Mouse (Mus musculus) ES-E14 (cell line): Measurements from ENCODE around the gene Rasal1. TPM values are rescaled to one million over a fixed set of nuclear protein-coding genes. Genes with fewer than 3 reads are reported as not detected.

ENCODE experiments used
- DNase-seq: peaks from one replicate; pipeline ENCODE4 v3.0.0-alpha.2; 2013; ENCODE audit warnings: low read depth, low spot score
- H3K27ac ChIP-seq: 2 replicates; pipeline ENCODE4 v1.5.1; 2012; ENCODE audit warnings: low read depth, mild to moderate bottlenecking, low read length, moderate library complexity, mixed read lengths; ENCODE audit not compliant: poor library complexity, insufficient read depth, severe bottlenecking
- H3K36me3 ChIP-seq: 2 replicates; pipeline ENCODE4 v1.6.1; 2012; ENCODE audit warnings: mild to moderate bottlenecking, low read length, moderate library complexity, mixed read lengths; ENCODE audit not compliant: control insufficient read depth, poor library complexity, insufficient read depth, severe bottlenecking
- H3K4me1 ChIP-seq, 2 experiments: fragments of 150-350 bp in 1 of 2; sonication (generic) in 1 of 2; 2 replicates each; pipeline ENCODE4 v1.6.1; 2012; ENCODE audit warnings: low read length in 2 of 2, mild to moderate bottlenecking in 1 of 2, mixed read lengths in 1 of 2; ENCODE audit not compliant: control insufficient read depth in 2 of 2, insufficient read depth in 2 of 2, poor library complexity in 1 of 2
- H3K4me3 ChIP-seq, 2 experiments: fragments of 150-350 bp in 1 of 2; sonication (generic) in 1 of 2; 2 replicates each; pipeline ENCODE4 v1.5.1; 2012; ENCODE audit warnings: low read length in 2 of 2, low read depth in 1 of 2, mild to moderate bottlenecking in 1 of 2, mixed read lengths in 1 of 2; ENCODE audit not compliant: insufficient read depth in 1 of 2, poor library complexity in 1 of 2, severe bottlenecking in 1 of 2
- H3K9ac ChIP-seq: 2 replicates; pipeline ENCODE4 v1.6.1; 2012; ENCODE audit warnings: low read depth, mild to moderate bottlenecking, low read length, mixed read lengths; ENCODE audit not compliant: poor library complexity, insufficient read depth, severe bottlenecking
- H3K9me3 ChIP-seq: fragments of 150-350 bp; sonication (generic); 2 replicates; pipeline ENCODE4 v1.6.1; 2012; ENCODE audit warnings: low read depth, mild to moderate bottlenecking, low read length; ENCODE audit not compliant: control insufficient read depth, insufficient read depth
- CHD2 ChIP-seq: IDR thresholded peaks from 2 replicates; pipeline ENCODE4 v1.6.1; 2014; ENCODE audit warnings: mild to moderate bottlenecking, low read depth, low read length, inconsistent platforms
- HCFC1 ChIP-seq: IDR thresholded peaks from 2 replicates; pipeline ENCODE4 v1.6.1; 2012; ENCODE audit warnings: low read length, inconsistent platforms, borderline replicate concordance; ENCODE audit not compliant: insufficient read depth
- MAFK ChIP-seq: IDR thresholded peaks from 2 replicates; pipeline ENCODE4 v1.6.1; 2014; ENCODE audit warnings: mild to moderate bottlenecking, low read depth, low read length, inconsistent platforms; ENCODE audit not compliant: insufficient read depth
- ZC3H11A ChIP-seq: IDR thresholded peaks from 2 replicates; pipeline ENCODE4 v1.6.1; 2012; ENCODE audit warnings: low read depth, mild to moderate bottlenecking, inconsistent platforms, low read length, borderline replicate concordance
- ZNF384 ChIP-seq: IDR thresholded peaks from 2 replicates; pipeline ENCODE4 v1.6.1; 2012; ENCODE audit warnings: low read depth, low read length, inconsistent platforms
- in situ Hi-C, 2 experiments: fragments of 600-800 bp; cut with MboI; formaldehyde crosslinking; loops; one replicate each; pipeline ENCODE4 v1.15.1; 2025; ENCODE audit warnings: low sequenced_read_pairs in 2 of 2, inconsistent platforms in 1 of 2; ENCODE audit not compliant: unreplicated experiment in 2 of 2
- total RNA-seq: library from RNA; depleted of rRNA; stranded (reverse); fragments of 300-350 nt; gene quantifications from 2 replicates; pipeline ENCODE4 v1.2.3, GENCODE M21; 2012

Gene Rasal1
- total RNA-seq, 1 experiment: 3.5 TPM

- TF ChIP-seq ZNF384 (no peak), ZC3H11A (no peak), MAFK (no peak), HCFC1 (no peak), CHD2 (no peak)
- Histone ChIP-seq H3K4me3 (no peak overlapping the region), H3K36me3 (peaks cover 5% of the 10 kb centered on the region; the same call in 1 of the 2 replicates), H3K27ac (no peak overlapping the region), H3K9me3 (no peaks in the 10 kb centered on the region), H3K4me1 (peaks cover 6 to 16% of the 10 kb centered on the region in 2 experiments; a peak in 3 of 4 replicates), H3K9ac (no peak overlapping the region)
- no peak for DNase-seq
- in situ Hi-C loops: no loop called here
Observed at GRCm38 (mm10) chr5:120603515-120603914, 45.1 kb upstream of the Rasal1 start.

- Histone ChIP-seq H3K4me3 (peak overlapping the region; percentile 23 to 64; a peak in 3 of 4 replicates), H3K4me1 (peaks cover 6 to 16% of the 10 kb centered on the region in 2 experiments; a peak in 3 of 4 replicates), H3K27ac (peak overlapping the region; percentile 52; the same call in 1 of the 2 replicates), H3K36me3 (peaks cover 15% of the 10 kb centered on the region; the same call in 1 of the 2 replicates), H3K9me3 (no peaks in the 10 kb centered on the region), H3K9ac (peak overlapping the region; percentile 73; the same call in 1 of the 2 replicates)
- TF ChIP-seq ZNF384 (no peak), CHD2 (no peak), MAFK (no peak), HCFC1 (no peak), ZC3H11A (no peak)
- peak; percentile 91 for DNase-seq
- in situ Hi-C loops: no loop called here
Observed at GRCm38 (mm10) chr5:120604839-120605238, 43.8 kb upstream of the Rasal1 start.

GRCm38 (mm10) chr5:120605241-120605661 lies 43.4 kb upstream of the Rasal1 start:
- H3K4me3 ChIP-seq: peak overlapping the region; percentile 23 to 64; a peak in 3 of 4 replicates
- TF ChIP-seq CHD2 (no peak), ZNF384 (no peak), HCFC1 (no peak), MAFK (no peak), ZC3H11A (no peak)
- no peaks in the 10 kb centered on the region for H3K9me3 ChIP-seq
- H3K27ac ChIP-seq: peak overlapping the region; percentile 52; the same call in 1 of the 2 replicates
- in situ Hi-C loops: no loop called here
- peaks cover 6 to 16% of the 10 kb centered on the region in 2 experiments; a peak in 3 of 4 replicates for H3K4me1 ChIP-seq
- H3K36me3 ChIP-seq: peaks cover 15% of the 10 kb centered on the region; the same call in 1 of the 2 replicates
- peak overlapping the region; percentile 73; the same call in 1 of the 2 replicates for H3K9ac ChIP-seq
- no peak for DNase-seq

GRCm38 (mm10) chr5:120605688-120606087 lies 42.9 kb upstream of the Rasal1 start:
- H3K27ac ChIP-seq: no peak overlapping the region; the same call in 1 of the 2 replicates

More at GRCm38 (mm10) chr5:120605688-120606087, 42.9 kb upstream of the Rasal1 start:
- peak; percentile 97 for DNase-seq
- H3K4me3 ChIP-seq: peak overlapping the region; percentile 50 to 70; a peak in 3 of 4 replicates
- TF ChIP-seq MAFK (no peak), HCFC1 (no peak), ZC3H11A (0 out of 2 replicates have a peak, but pooled peaks have one; percentile 11), ZNF384 (no peak), CHD2 (no peak)
- H3K36me3 ChIP-seq: peaks cover 15% of the 10 kb centered on the region; the same call in 1 of the 2 replicates
- H3K4me1 ChIP-seq: peaks cover 6 to 16% of the 10 kb centered on the region in 2 experiments; a peak in 3 of 4 replicates
- no peak overlapping the region; the same call in 1 of the 2 replicates for H3K9ac ChIP-seq
- H3K9me3 ChIP-seq: no peaks in the 10 kb centered on the region
- in situ Hi-C loops: no loop called here
